Mouse (Mus musculus) liver, adult 2 months (tissue): ENCODE results near the gene Ttll10. TPM values are rescaled to one million over a fixed set of nuclear protein-coding genes. Genes with fewer than 3 reads are reported as not detected.

Experiments
- DNase-seq: peaks from one replicate; pipeline ENCODE4 v3.0.0-alpha.2; 2011; ENCODE audit warnings: low read depth, low spot score; ENCODE audit errors: extremely low read depth
- H3K27ac ChIP-seq: fragments of 200-500 bp; replicated peaks from 2 replicates; pipeline ENCODE4 v1.5.1; 2012; ENCODE audit warnings: low read depth, mild to moderate bottlenecking, control low read depth, inconsistent platforms, low read length; ENCODE audit not compliant: insufficient read depth
- H3K27me3 ChIP-seq: fragments of 200-500 bp; 2 replicates; pipeline ENCODE4 v1.6.1; 2012; ENCODE audit warnings: mild to moderate bottlenecking, moderate library complexity, low read length, inconsistent platforms; ENCODE audit not compliant: control insufficient read depth, insufficient read depth
- H3K36me3 ChIP-seq: fragments of 200-500 bp; 2 replicates; pipeline ENCODE4 v1.6.1; 2012; ENCODE audit warnings: low read length, inconsistent platforms; ENCODE audit not compliant: control insufficient read depth, insufficient read depth
- H3K4me1 ChIP-seq: fragments of 200-500 bp; 2 replicates; pipeline ENCODE4 v1.6.1; 2011; ENCODE audit warnings: low read length; ENCODE audit not compliant: control insufficient read depth, insufficient read depth
- H3K4me3 ChIP-seq: fragments of 200-500 bp; 2 replicates; pipeline ENCODE4 v1.5.1; 2011; ENCODE audit warnings: low read depth, mild to moderate bottlenecking, control low read depth, low read length, moderate library complexity; ENCODE audit not compliant: insufficient read depth
- H3K79me2 ChIP-seq: fragments of 200-500 bp; 2 replicates; pipeline ENCODE4 v1.6.1; 2012; ENCODE audit warnings: inconsistent platforms, mild to moderate bottlenecking, low read length, moderate library complexity; ENCODE audit not compliant: control insufficient read depth, insufficient read depth
- H3K9ac ChIP-seq: fragments of 200-500 bp; 2 replicates; pipeline ENCODE4 v1.6.1; 2012; ENCODE audit warnings: low read depth, mild to moderate bottlenecking, control low read depth, inconsistent platforms, low read length
- CTCF ChIP-seq: fragments of 200-500 bp; IDR thresholded peaks from 2 replicates; pipeline ENCODE4 v1.5.1; 2011; ENCODE audit warnings: low read depth, low read length, control low read depth
- POLR2A ChIP-seq: fragments of 200-500 bp; IDR thresholded peaks from 2 replicates; pipeline ENCODE4 v1.6.1; 2011; ENCODE audit warnings: low read length, control low read depth; ENCODE audit not compliant: insufficient read depth; ENCODE audit errors: extremely low read depth
- WGBS: fragments of 180-500 bp; shearing (Covaris S2); methylation state at CpG from one replicate; pipeline ENCODE4 v1.1.7; 2018; 5-methylcytosine and 5-hydroxymethylcytosine counted together
- polyA plus RNA-seq: library from polyadenylated mRNA; depleted of rRNA; stranded (reverse); fragments of >200 nt; gene quantifications from 2 replicates; pipeline ENCODE4 v1.2.3, GENCODE M21; 2012
- total RNA-seq: library from RNA; depleted of rRNA; stranded (reverse); fragments of >200 nt; gene quantifications from 2 replicates; pipeline ENCODE4 v1.2.3, GENCODE M21; 2014

The Ttll10 gene
- total and polyA plus RNA-seq, 2 experiments: 0.12 to 0.37 TPM

GRCm38 (mm10) chr4:156070716-156071115 is 11.5 kb upstream of the Ttll10 start:
- Histone ChIP-seq H3K27me3 (no peaks in the 10 kb centered on the region), H3K4me3 (no peak overlapping the region), H3K9ac (no peak overlapping the region), H3K27ac (no peak overlapping the region), H3K4me1 (no peaks in the 10 kb centered on the region), H3K79me2 (no peaks in the 10 kb centered on the region), H3K36me3 (no peaks in the 10 kb centered on the region)
- TF ChIP-seq POLR2A: no peak
- TF ChIP-seq CTCF: no peak
- DNase-seq: no peak
- whole genome bisulfite sequencing: 96% methylated on average over 2 of the region's 2 CpGs

GRCm38 (mm10) chr4:156070276-156070675 is 11.1 kb upstream of the Ttll10 start:
- Histone ChIP-seq H3K36me3 (no peaks in the 10 kb centered on the region), H3K9ac (no peak overlapping the region), H3K27me3 (no peaks in the 10 kb centered on the region), H3K4me3 (no peak overlapping the region), H3K79me2 (no peaks in the 10 kb centered on the region), H3K4me1 (no peaks in the 10 kb centered on the region), H3K27ac (no peak overlapping the region)
- TF ChIP-seq CTCF: no peak
- WGBS: 97% methylated on average over 6 of the region's 6 CpGs
- no peak for DNase-seq

- Histone ChIP-seq H3K9ac (no peak overlapping the region; the same call in 1 of the 2 replicates), H3K4me1 (no peaks in the 10 kb centered on the region), H3K27me3 (no peaks in the 10 kb centered on the region), H3K79me2 (no peaks in the 10 kb centered on the region), H3K36me3 (no peaks in the 10 kb centered on the region), H3K27ac (no peak overlapping the region), H3K4me3 (no peak overlapping the region)
- DNase-seq: no peak
- 94% methylated on average over 8 of the region's 8 CpGs for WGBS
- TF ChIP-seq CTCF: no peak
- TF ChIP-seq POLR2A: no peak
Measured at GRCm38 (mm10) chr4:156069701-156070100, 10.5 kb upstream of the Ttll10 start.

GRCm38 (mm10) chr4:156067256-156067949 is 8.2 kb upstream of the Ttll10 start:
- H3K79me2 ChIP-seq: no peaks in the 10 kb centered on the region
- H3K27ac ChIP-seq: no peak overlapping the region
- TF ChIP-seq CTCF (no peak), POLR2A (no peak)
- H3K4me3 ChIP-seq: no peak overlapping the region
- H3K4me1 ChIP-seq: no peaks in the 10 kb centered on the region
- no peaks in the 10 kb centered on the region for H3K27me3 ChIP-seq
- H3K9ac ChIP-seq: no peak overlapping the region
- no peaks in the 10 kb centered on the region for H3K36me3 ChIP-seq
- no peak for DNase-seq
- WGBS: 86% methylated on average over 5 of the region's 5 CpGs

- DNase-seq: no peak
- H3K4me1 ChIP-seq: no peaks in the 10 kb centered on the region
- H3K36me3 ChIP-seq: no peaks in the 10 kb centered on the region
- H3K79me2 ChIP-seq: no peaks in the 10 kb centered on the region
- no peak for TF ChIP-seq CTCF
- no peak for TF ChIP-seq POLR2A
- no peak overlapping the region for H3K27ac ChIP-seq
- H3K9ac ChIP-seq: no peak overlapping the region
- no peak overlapping the region for H3K4me3 ChIP-seq
- H3K27me3 ChIP-seq: no peaks in the 10 kb centered on the region
- 76% methylated on average over 10 of the region's 10 CpGs for WGBS
Measured at GRCm38 (mm10) chr4:156065156-156065894, 6.1 kb upstream of the Ttll10 start.

- no peak overlapping the region for H3K4me3 ChIP-seq
- no peak for DNase-seq
- no peaks in the 10 kb centered on the region for H3K79me2 ChIP-seq
- TF ChIP-seq CTCF: no peak
- TF ChIP-seq POLR2A: no peak
- H3K27ac ChIP-seq: no peak overlapping the region
- WGBS: 84% methylated on average over 9 of the region's 9 CpGs
- H3K9ac ChIP-seq: no peak overlapping the region
- no peaks in the 10 kb centered on the region for H3K36me3 ChIP-seq
- H3K27me3 ChIP-seq: no peaks in the 10 kb centered on the region
- H3K4me1 ChIP-seq: no peaks in the 10 kb centered on the region
Measured at GRCm38 (mm10) chr4:156064510-156064897, 5.3 kb upstream of the Ttll10 start.
